Mouse (Mus musculus) embryonic facial prominence, embryonic 15.5 days (tissue): Measurements from ENCODE around the gene Tubgcp6. TPM values are rescaled to one million over a fixed set of nuclear protein-coding genes. Genes with fewer than 3 reads are reported as not detected.

Source experiments
- ATAC-seq: fragments of 200-750 bp; cut with Nextera tagmentation; 2 replicates; pipeline ENCODE4 v1.8.0; 2017; ENCODE audit warnings: low read depth, moderate TSS enrichment; ENCODE audit not compliant: insufficient number of reproducible peaks, low FRiP score, low TSS enrichment
- H3K27ac ChIP-seq: fragments of 300-500 bp; sonication (generic); replicated peaks from 2 replicates; pipeline ENCODE4 v1.5.1; 2015; ENCODE audit warnings: mild to moderate bottlenecking, inconsistent platforms
- H3K27me3 ChIP-seq: fragments of 300-500 bp; sonication (generic); 2 replicates; pipeline ENCODE4 v1.6.1; 2015; ENCODE audit warnings: inconsistent platforms
- H3K36me3 ChIP-seq: fragments of 300-500 bp; sonication (generic); 2 replicates; pipeline ENCODE4 v1.6.1; 2015; ENCODE audit warnings: mild to moderate bottlenecking, inconsistent platforms
- H3K4me1 ChIP-seq: fragments of 300-500 bp; sonication (generic); 2 replicates; pipeline ENCODE4 v1.6.1; 2015; ENCODE audit warnings: inconsistent platforms
- H3K4me2 ChIP-seq: fragments of 300-500 bp; sonication (generic); replicated peaks from 2 replicates; pipeline ENCODE4 v1.6.1; 2015; ENCODE audit warnings: mild to moderate bottlenecking, inconsistent platforms
- H3K4me3 ChIP-seq: fragments of 300-500 bp; sonication (generic); replicated peaks from 2 replicates; pipeline ENCODE4 v1.5.1; 2015; ENCODE audit warnings: mild to moderate bottlenecking, inconsistent platforms
- H3K9ac ChIP-seq: fragments of 300-500 bp; sonication (generic); 2 replicates; pipeline ENCODE4 v1.6.1; 2015; ENCODE audit warnings: inconsistent platforms
- H3K9me3 ChIP-seq: fragments of 300-500 bp; sonication (generic); replicated peaks from 2 replicates; pipeline ENCODE4 v1.6.1; 2016; ENCODE audit warnings: inconsistent platforms
- WGBS: fragments of 180-500 bp; shearing (Covaris S2); methylation state at CpG from one replicate; pipeline ENCODE4 v1.1.7; 2015; 5-methylcytosine and 5-hydroxymethylcytosine counted together
- polyA plus RNA-seq: library from polyadenylated mRNA; unstranded; fragments of >200 nt; fragmentation: Nextera tagmentation; extraction: Ambion mirVana; gene quantifications from 2 replicates; pipeline ENCODE4 v1.2.1, GENCODE M21; 2015

Tubgcp6 gene
- polyA plus RNA-seq, 1 experiment from 2014 or later, result 15.2 TPM

GRCm38 (mm10) chr15:89141905-89142304, 19.0 kb upstream of the Tubgcp6 start:
- H3K27me3 ChIP-seq, result peaks cover 63% of the 10 kb centered on the region
- no peak for ATAC-seq
- H3K9ac ChIP-seq, result no peak overlapping the region
- H3K4me3 ChIP-seq, result no peak overlapping the region
- peaks cover 30% of the 10 kb centered on the region for H3K4me1 ChIP-seq
- no peaks in the 10 kb centered on the region for H3K9me3 ChIP-seq
- H3K36me3 ChIP-seq, result no peaks in the 10 kb centered on the region; the same call in 1 of the 2 replicates
- H3K4me2 ChIP-seq, result no peak overlapping the region
- 58% methylated on average over 4 of the region's 4 CpGs for WGBS
- no peak overlapping the region for H3K27ac ChIP-seq

GRCm38 (mm10) chr15:89141443-89141842, 18.5 kb upstream of the Tubgcp6 start:
- no peak overlapping the region for H3K27ac ChIP-seq
- H3K27me3 ChIP-seq, result peaks cover 59% of the 10 kb centered on the region
- no peaks in the 10 kb centered on the region; the same call in 1 of the 2 replicates for H3K36me3 ChIP-seq
- ATAC-seq, result no peak
- WGBS, result 21% methylated on average over 5 of the region's 5 CpGs
- no peak overlapping the region for H3K9ac ChIP-seq
- H3K4me2 ChIP-seq, result no peak overlapping the region
- peaks cover 25% of the 10 kb centered on the region for H3K4me1 ChIP-seq
- H3K4me3 ChIP-seq, result no peak overlapping the region
- no peaks in the 10 kb centered on the region for H3K9me3 ChIP-seq

GRCm38 (mm10) chr15:89140659-89141252, 17.8 kb upstream of the Tubgcp6 start, which contains the start of gene Mapk12:
Gene Mapk12 (minus strand): TSS chr15:89140703.
- Histone ChIP-seq H3K4me3 (peak within 1 kb of the TSS; percentile 49), H3K36me3 (no peaks in the 10 kb centered on the region; the same call in 1 of the 2 replicates), H3K9me3 (no peaks in the 10 kb centered on the region), H3K27me3 (peaks cover 53% of the 10 kb centered on the region), H3K9ac (no peak within 1 kb of the TSS), H3K4me2 (peak within 1 kb of the TSS; percentile 92), H3K27ac (peak within 1 kb of the TSS; percentile 44; the same call in 1 of the 2 replicates), H3K4me1 (peaks cover 20% of the 10 kb centered on the region)
- 0% methylated on average over 19 of the region's 21 CpGs for WGBS
- peak; percentile 65 for ATAC-seq

- under 1% methylated on average over 53 of the region's 53 CpGs for WGBS
- Histone ChIP-seq H3K9me3 (no peaks in the 10 kb centered on the region), H3K27me3 (peaks cover 49% of the 10 kb centered on the region), H3K27ac (peak overlapping the region; percentile 44; the same call in 1 of the 2 replicates), H3K4me1 (peaks cover 20% of the 10 kb centered on the region), H3K4me3 (peak overlapping the region; percentile 49), H3K36me3 (no peaks in the 10 kb centered on the region), H3K9ac (no peak overlapping the region), H3K4me2 (peak overlapping the region; percentile 92)
- ATAC-seq, result peak; percentile 26; the same call in 1 of the 2 replicates
Measured at GRCm38 (mm10) chr15:89140048-89140658, 17.2 kb upstream of the Tubgcp6 start.

- no peaks in the 10 kb centered on the region for H3K9me3 ChIP-seq
- H3K4me3 ChIP-seq, result no peak overlapping the region
- H3K4me2 ChIP-seq, result no peak overlapping the region
- peaks cover 20% of the 10 kb centered on the region for H3K4me1 ChIP-seq
- ATAC-seq, result no peak
- no peak overlapping the region for H3K9ac ChIP-seq
- WGBS, result 95% methylated on average over 6 of the region's 6 CpGs
- peaks cover 49% of the 10 kb centered on the region for H3K27me3 ChIP-seq
- no peak overlapping the region for H3K27ac ChIP-seq
- no peaks in the 10 kb centered on the region for H3K36me3 ChIP-seq
Measured at GRCm38 (mm10) chr15:89138531-89138930, 15.6 kb upstream of the Tubgcp6 start.

- no peak for ATAC-seq
- 81% methylated on average over 7 of the region's 7 CpGs for WGBS
- H3K36me3 ChIP-seq, result no peaks in the 10 kb centered on the region
Measured at GRCm38 (mm10) chr15:89138046-89138405, 15.1 kb upstream of the Tubgcp6 start.

GRCm38 (mm10) chr15:89137378-89138045, 14.6 kb upstream of the Tubgcp6 start:
- H3K4me3 ChIP-seq, result no peak overlapping the region
- no peak for ATAC-seq
- peaks cover 20% of the 10 kb centered on the region for H3K4me1 ChIP-seq
- no peak overlapping the region for H3K9ac ChIP-seq
- H3K9me3 ChIP-seq, result no peaks in the 10 kb centered on the region
- 56% methylated on average over 11 of the region's 11 CpGs for WGBS
- H3K27me3 ChIP-seq, result peaks cover 46% of the 10 kb centered on the region
- no peaks in the 10 kb centered on the region for H3K36me3 ChIP-seq
- no peak overlapping the region for H3K27ac ChIP-seq
- no peak overlapping the region for H3K4me2 ChIP-seq

More at GRCm38 (mm10) chr15:89138046-89138405, 15.1 kb upstream of the Tubgcp6 start:
- Histone ChIP-seq H3K4me1 (peaks cover 20% of the 10 kb centered on the region), H3K27me3 (peaks cover 49% of the 10 kb centered on the region), H3K4me3 (no peak overlapping the region), H3K27ac (no peak overlapping the region), H3K9me3 (no peaks in the 10 kb centered on the region), H3K4me2 (no peak overlapping the region), H3K9ac (no peak overlapping the region)

- Histone ChIP-seq H3K27me3 (peaks cover 37% of the 10 kb centered on the region), H3K4me3 (no peak overlapping the region), H3K9ac (no peak overlapping the region), H3K27ac (no peak overlapping the region), H3K4me1 (peaks cover 20% of the 10 kb centered on the region), H3K36me3 (no peaks in the 10 kb centered on the region), H3K9me3 (no peaks in the 10 kb centered on the region), H3K4me2 (no peak overlapping the region)
- 96% methylated on average over 5 of the region's 5 CpGs for WGBS
- ATAC-seq, result no peak
Measured at GRCm38 (mm10) chr15:89136461-89137155, 13.7 kb upstream of the Tubgcp6 start.

- Histone ChIP-seq H3K27ac (no peak overlapping the region), H3K4me1 (peaks cover 15% of the 10 kb centered on the region), H3K4me3 (no peak overlapping the region), H3K9ac (no peak overlapping the region), H3K36me3 (no peaks in the 10 kb centered on the region), H3K4me2 (no peak overlapping the region), H3K9me3 (no peaks in the 10 kb centered on the region), H3K27me3 (no peaks in the 10 kb centered on the region)
- no peak for ATAC-seq
- WGBS, result 76% methylated on average over 3 of the region's 3 CpGs
Measured at GRCm38 (mm10) chr15:89131316-89131715, 8.4 kb upstream of the Tubgcp6 start.

- Histone ChIP-seq H3K27ac (no peak overlapping the region), H3K9ac (no peak overlapping the region), H3K4me1 (peaks cover 15% of the 10 kb centered on the region), H3K4me2 (no peak overlapping the region), H3K9me3 (no peaks in the 10 kb centered on the region), H3K4me3 (no peak overlapping the region), H3K27me3 (no peaks in the 10 kb centered on the region), H3K36me3 (0 out of 2 replicates have a peak, but pooled peaks cover 9% of the 10 kb centered on the region)
- no peak for ATAC-seq
Measured at GRCm38 (mm10) chr15:89130245-89130644, 7.3 kb upstream of the Tubgcp6 start.
